Mouse (Mus musculus) ovary, postnatal 10 days (tissue): Measurements from ENCODE around the gene Ralgps1.
"Not testable (repeated sequence)": the region's sequence is repeated elsewhere in the genome, so short reads cannot be mapped to it uniquely, and the experiment has no call there.

Experiments
- DNase-seq: peaks from one replicate; pipeline ENCODE4 v3.0.0; 2022; ENCODE audit warnings: low spot score

Ralgps1 gene

GRCm38 (mm10) chr2:33361139-33361716 is 10.1 kb downstream of the Ralgps1 start:
- no peak for DNase-seq

GRCm38 (mm10) chr2:33360564-33360963 is 10.7 kb downstream of the Ralgps1 start:
- no peak for DNase-seq

GRCm38 (mm10) chr2:33359184-33359583 is 12.1 kb downstream of the Ralgps1 start:
- no peak for DNase-seq

GRCm38 (mm10) chr2:33357250-33357838 is 13.9 kb downstream of the Ralgps1 start:
- no peak for DNase-seq

GRCm38 (mm10) chr2:33355558-33355957 is 15.7 kb downstream of the Ralgps1 start:
- no peak for DNase-seq

- DNase-seq: no peak
Measured at GRCm38 (mm10) chr2:33353432-33353831, 17.9 kb downstream of the Ralgps1 start.

GRCm38 (mm10) chr2:33351449-33351848 is 19.8 kb downstream of the Ralgps1 start:
- DNase-seq: no peak

GRCm38 (mm10) chr2:33350921-33351320 is 20.4 kb downstream of the Ralgps1 start:
- DNase-seq: no peak

- DNase-seq: no peak
Measured at GRCm38 (mm10) chr2:33349581-33349980, 21.7 kb downstream of the Ralgps1 start.

- DNase-seq: peak; percentile 52
Measured at GRCm38 (mm10) chr2:33349081-33349480, 22.2 kb downstream of the Ralgps1 start.

GRCm38 (mm10) chr2:33348260-33348659 is 23.0 kb downstream of the Ralgps1 start:
- no peak for DNase-seq

GRCm38 (mm10) chr2:33347607-33348006 is 23.7 kb downstream of the Ralgps1 start:
- DNase-seq: no peak

- no peak for DNase-seq
Measured at GRCm38 (mm10) chr2:33346749-33347148, 24.5 kb downstream of the Ralgps1 start.

- DNase-seq: no peak
Measured at GRCm38 (mm10) chr2:33345956-33346355, 25.3 kb downstream of the Ralgps1 start.

- DNase-seq: no peak
Measured at GRCm38 (mm10) chr2:33345475-33345874, 25.8 kb downstream of the Ralgps1 start.

- no peak for DNase-seq
Measured at GRCm38 (mm10) chr2:33343413-33343812, 27.9 kb downstream of the Ralgps1 start.

- no peak for DNase-seq
Measured at GRCm38 (mm10) chr2:33342148-33342547, 29.1 kb downstream of the Ralgps1 start.

GRCm38 (mm10) chr2:33335789-33336188 is 35.5 kb downstream of the Ralgps1 start:
- no peak for DNase-seq

GRCm38 (mm10) chr2:33329622-33330021 is 41.7 kb downstream of the Ralgps1 start:
- DNase-seq: no peak

- DNase-seq: no peak
Measured at GRCm38 (mm10) chr2:33328941-33329340, 42.3 kb downstream of the Ralgps1 start.

GRCm38 (mm10) chr2:33325359-33325758 is 45.9 kb downstream of the Ralgps1 start:
- DNase-seq: no peak

- DNase-seq: no peak
Measured at GRCm38 (mm10) chr2:33323799-33324595, 47.3 kb downstream of the Ralgps1 start.

- not testable (repeated sequence) for DNase-seq
Measured at GRCm38 (mm10) chr2:33323043-33323625, 48.2 kb downstream of the Ralgps1 start.
